Mouse (Mus musculus) erythroblast, embryonic 14.5 days (primary cell): ENCODE results near the gene Robo2. TPM values are rescaled to one million over a fixed set of nuclear protein-coding genes. Genes with fewer than 3 reads are reported as not detected.
"Not testable (repeated sequence)": the region's sequence is repeated elsewhere in the genome, so short reads cannot be mapped to it uniquely, and the experiment has no call there.

Experiments
- H3K27me3 ChIP-seq: 2 replicates; pipeline ENCODE4 v1.6.1; 2012; ENCODE audit warnings: inconsistent platforms; ENCODE audit not compliant: control insufficient read depth
- H3K36me3 ChIP-seq: 2 replicates; pipeline ENCODE4 v1.6.1; 2012; ENCODE audit warnings: mild to moderate bottlenecking, inconsistent platforms; ENCODE audit not compliant: control insufficient read depth
- H3K4me1 ChIP-seq: 2 replicates; pipeline ENCODE4 v1.6.1; 2012; ENCODE audit warnings: inconsistent platforms; ENCODE audit not compliant: control insufficient read depth
- H3K4me3 ChIP-seq: replicated peaks from 2 replicates; pipeline ENCODE3; 2012; ENCODE audit warnings: moderate library complexity, mild to moderate bottlenecking, inconsistent platforms
- H3K9me3 ChIP-seq: 2 replicates; pipeline ENCODE4 v1.6.1; 2012; ENCODE audit warnings: low read length, inconsistent platforms, mixed read lengths; ENCODE audit not compliant: control insufficient read depth
- GATA1 ChIP-seq: IDR thresholded peaks from 2 replicates; pipeline ENCODE4 v1.6.1; 2012; ENCODE audit warnings: low read length, inconsistent platforms, mixed read lengths
- TAL1 ChIP-seq: IDR thresholded peaks from 3 replicates; pipeline ENCODE4 v1.6.1; 2012; ENCODE audit warnings: low read length, inconsistent platforms, mixed read lengths
- polyA plus RNA-seq: library from polyadenylated mRNA; stranded (reverse); fragments of >175 nt; gene quantifications from 2 replicates; pipeline ENCODE4 v1.2.3, GENCODE M21; 2012

The Robo2 gene
- polyA plus RNA-seq, 1 experiment, result not detected

GRCm38 (mm10) chr16:74065958-74066357 lies 345.7 kb downstream of the Robo2 start:
- H3K4me3 ChIP-seq, result no peak overlapping the region
- H3K9me3 ChIP-seq, result no peaks in the 10 kb centered on the region
- H3K36me3 ChIP-seq, result no peaks in the 10 kb centered on the region
- no peaks in the 10 kb centered on the region for H3K27me3 ChIP-seq
- TF ChIP-seq GATA1, result no peak
- TF ChIP-seq TAL1, result no peak
- no peaks in the 10 kb centered on the region for H3K4me1 ChIP-seq

DNA sequence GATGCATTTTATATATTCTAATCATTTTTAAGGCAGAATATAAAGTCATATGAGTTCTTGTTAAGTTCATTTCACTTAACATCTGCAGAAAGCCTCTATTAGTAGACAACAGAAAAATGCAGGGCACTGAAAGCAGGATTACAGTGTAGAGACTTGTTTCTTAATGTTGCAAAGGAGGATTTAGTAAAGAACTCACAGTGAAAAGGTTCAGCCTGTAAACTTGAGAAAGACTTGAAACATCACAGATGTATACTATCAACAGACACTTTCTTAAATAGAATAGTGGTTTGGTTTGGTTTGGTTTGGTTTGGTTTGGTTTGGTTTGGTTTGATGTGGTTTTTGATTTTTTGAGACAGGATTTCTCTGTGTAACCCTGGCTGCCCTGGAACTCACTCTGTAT lies 349.7 kb downstream of the Robo2 start:
- Histone ChIP-seq H3K27me3 (no peaks in the 10 kb centered on the region), H3K9me3 (peaks cover 4% of the 10 kb centered on the region; the same call in 1 of the 2 replicates)

DNA sequence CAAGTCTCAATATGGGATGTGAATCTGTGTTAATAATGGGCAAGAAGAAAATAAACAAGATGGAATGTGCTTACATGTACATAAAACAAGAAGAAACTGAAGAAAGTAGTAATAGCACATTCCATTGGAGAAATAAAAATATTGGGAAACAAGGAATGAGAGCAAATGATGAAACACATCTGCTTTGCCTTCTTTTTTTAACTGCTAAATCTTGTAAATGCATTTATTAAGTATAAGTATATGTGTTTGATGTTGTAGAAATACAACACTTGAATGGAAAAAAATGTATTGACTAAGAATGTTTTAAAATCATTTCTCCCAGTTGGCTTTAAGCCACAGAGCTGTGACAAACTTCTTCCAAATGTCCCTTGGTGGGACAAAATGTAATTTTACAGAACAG lies 350.1 kb downstream of the Robo2 start:
- peaks cover 4% of the 10 kb centered on the region; the same call in 1 of the 2 replicates for H3K9me3 ChIP-seq
- TF ChIP-seq GATA1 (no peak), TAL1 (no peak)
- H3K36me3 ChIP-seq, result no peaks in the 10 kb centered on the region
- H3K27me3 ChIP-seq, result no peaks in the 10 kb centered on the region
- H3K4me1 ChIP-seq, result no peaks in the 10 kb centered on the region
- no peak overlapping the region for H3K4me3 ChIP-seq

More for the DNA sequence above, 349.7 kb downstream of the Robo2 start:
- H3K4me1 ChIP-seq, result no peaks in the 10 kb centered on the region
- no peaks in the 10 kb centered on the region for H3K36me3 ChIP-seq
- H3K4me3 ChIP-seq, result no peak overlapping the region
- no peak for TF ChIP-seq GATA1
- no peak for TF ChIP-seq TAL1

GRCm38 (mm10) chr16:74056886-74057285 lies 354.7 kb downstream of the Robo2 start:
- no peaks in the 10 kb centered on the region for H3K4me1 ChIP-seq
- H3K36me3 ChIP-seq, result no peaks in the 10 kb centered on the region
- no peak for TF ChIP-seq GATA1
- no peak for TF ChIP-seq TAL1
- no peak overlapping the region for H3K4me3 ChIP-seq
- H3K9me3 ChIP-seq, result peaks cover 9% of the 10 kb centered on the region
- no peaks in the 10 kb centered on the region for H3K27me3 ChIP-seq

GRCm38 (mm10) chr16:74056210-74056609 lies 355.4 kb downstream of the Robo2 start:
- Histone ChIP-seq H3K4me1 (no peaks in the 10 kb centered on the region), H3K9me3 (peaks cover 12% of the 10 kb centered on the region), H3K36me3 (no peaks in the 10 kb centered on the region), H3K27me3 (no peaks in the 10 kb centered on the region), H3K4me3 (no peak overlapping the region)
- TF ChIP-seq GATA1 (no peak), TAL1 (no peak)

- no peaks in the 10 kb centered on the region for H3K36me3 ChIP-seq
- H3K9me3 ChIP-seq, result peaks cover 12% of the 10 kb centered on the region
- TF ChIP-seq TAL1 (no peak), GATA1 (no peak)
- no peaks in the 10 kb centered on the region for H3K27me3 ChIP-seq
- H3K4me1 ChIP-seq, result no peaks in the 10 kb centered on the region
- H3K4me3 ChIP-seq, result no peak overlapping the region
These were observed 356.4 kb downstream of the Robo2 start for GRCm38 (mm10) chr16:74055061-74055751.

GRCm38 (mm10) chr16:74049467-74049866 lies 362.2 kb downstream of the Robo2 start:
- TF ChIP-seq TAL1 (no peak), GATA1 (no peak)
- Histone ChIP-seq H3K9me3 (peaks cover 9% of the 10 kb centered on the region), H3K36me3 (no peaks in the 10 kb centered on the region)

DNA sequence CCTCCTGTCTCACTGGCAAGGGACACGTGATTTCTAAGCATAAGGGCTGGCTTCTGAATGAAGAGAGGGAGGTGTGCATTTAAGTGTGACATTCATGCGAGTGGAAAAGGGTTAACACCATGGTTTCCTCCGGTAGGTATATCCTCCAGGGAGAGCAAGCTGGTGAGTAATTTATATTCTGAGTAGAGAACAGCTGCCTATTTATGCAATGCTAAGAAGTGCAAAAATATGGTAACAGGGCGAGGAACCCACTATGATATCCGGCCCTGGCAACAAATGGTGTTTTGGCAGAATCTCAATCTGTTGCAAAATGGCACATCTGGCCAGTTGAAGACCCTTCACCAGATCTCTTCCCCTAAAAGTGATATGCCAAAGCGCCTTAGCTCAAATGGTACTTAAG lies 362.6 kb downstream of the Robo2 start:
- H3K36me3 ChIP-seq, result no peaks in the 10 kb centered on the region
- H3K4me3 ChIP-seq, result no peak overlapping the region
- H3K9me3 ChIP-seq, result peaks cover 9% of the 10 kb centered on the region
- H3K4me1 ChIP-seq, result no peaks in the 10 kb centered on the region
- TF ChIP-seq GATA1 (no peak), TAL1 (no peak)
- H3K27me3 ChIP-seq, result no peaks in the 10 kb centered on the region

More at GRCm38 (mm10) chr16:74049467-74049866, 362.2 kb downstream of the Robo2 start:
- Histone ChIP-seq H3K4me3 (no peak overlapping the region), H3K4me1 (no peaks in the 10 kb centered on the region), H3K27me3 (no peaks in the 10 kb centered on the region)

- TF ChIP-seq GATA1 (no peak), TAL1 (no peak)
- H3K36me3 ChIP-seq, result no peaks in the 10 kb centered on the region
- H3K4me1 ChIP-seq, result no peaks in the 10 kb centered on the region
- H3K9me3 ChIP-seq, result 0 out of 2 replicates have a peak, but pooled peaks cover 3% of the 10 kb centered on the region
- H3K4me3 ChIP-seq, result no peak overlapping the region
- no peaks in the 10 kb centered on the region for H3K27me3 ChIP-seq
These were observed 364.4 kb downstream of the Robo2 start for GRCm38 (mm10) chr16:74047232-74047631.

DNA sequence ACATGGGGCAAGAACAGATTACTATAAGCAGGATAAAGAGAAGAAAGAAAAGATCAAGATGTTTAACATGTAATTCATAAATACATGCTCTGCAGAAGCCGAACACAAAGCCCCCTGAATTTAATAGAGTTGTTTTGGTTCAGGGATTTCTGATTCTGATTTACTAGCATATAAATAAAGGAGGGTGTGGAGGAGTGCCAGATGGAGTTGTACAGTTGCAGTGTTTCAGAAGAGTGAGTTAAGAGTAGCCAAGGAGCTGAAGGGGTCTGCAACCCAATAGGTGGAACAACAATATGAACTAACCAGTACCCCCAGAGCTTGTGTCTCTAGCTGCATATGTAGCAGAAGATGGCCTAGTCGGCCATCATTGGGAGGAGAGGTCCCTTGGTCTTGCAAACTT lies 370.8 kb downstream of the Robo2 start:
- not testable (repeated sequence) for H3K4me1 ChIP-seq, H3K27me3 ChIP-seq, H3K36me3 ChIP-seq, H3K9me3 ChIP-seq, H3K4me3 ChIP-seq
